Mouse (Mus musculus): ENCODE results near the gene Dclre1c. TPM values are rescaled to one million over a fixed set of nuclear protein-coding genes. Genes with fewer than 3 reads are reported as not detected.

Dclre1c gene
- total and polyA plus RNA-seq, 3 experiments: 6.0 to 9.6 (median 7.0) TPM

DNA sequence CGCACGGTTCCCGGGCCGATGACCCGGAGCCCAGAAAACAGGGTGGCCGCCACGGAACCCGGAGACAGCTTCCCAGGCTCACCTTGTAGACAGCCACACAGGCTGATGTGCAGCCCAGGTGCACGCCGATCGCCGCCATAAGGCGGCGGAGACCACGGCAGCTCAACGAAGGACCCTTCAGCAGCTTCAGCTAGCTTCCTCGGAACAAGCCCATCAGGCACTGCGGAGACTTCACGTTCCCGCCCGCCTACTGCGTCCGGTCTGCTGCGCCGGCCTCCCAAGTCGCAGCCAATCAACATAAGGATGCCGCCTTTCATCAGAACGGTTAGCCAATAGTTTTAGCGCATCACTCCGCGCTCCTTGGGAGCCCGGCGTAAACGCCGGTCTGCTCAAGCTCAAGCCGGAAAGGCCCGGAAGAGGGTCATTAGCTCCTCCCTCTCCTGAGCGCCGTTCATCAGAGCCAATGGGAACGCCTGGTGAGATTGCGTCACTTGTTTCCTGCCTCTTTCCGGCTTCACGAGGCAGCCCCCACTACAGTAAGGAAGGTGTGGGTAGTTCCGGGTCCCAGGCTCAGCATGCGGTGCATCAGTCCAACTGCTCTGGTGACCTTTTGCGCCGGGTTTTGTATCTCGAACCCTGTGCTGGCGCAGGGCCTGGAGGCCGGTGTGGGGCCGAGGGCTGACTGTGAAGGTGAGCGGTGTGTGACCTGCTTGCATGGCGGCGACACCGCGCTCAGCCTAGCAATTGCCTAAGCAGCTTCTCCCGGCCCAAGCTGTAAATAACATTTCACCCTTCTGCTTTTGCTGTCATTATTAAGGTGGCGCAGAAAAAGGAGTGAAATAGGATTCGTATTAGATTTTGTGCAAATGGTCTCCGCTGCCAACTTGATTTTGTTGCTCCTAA, 88.9 kb downstream of the Dclre1c start, which contains the start of the genes Gm45902, Hspa14 and Cdnf (continued):
- TF ChIP-seq SMC3 (IDR thresholded peaks at IDR 0.05; ENCODE audit: low read depth, low read length): no peak
- 0 out of 2 replicates have a peak, but pooled peaks have one; percentile 63 for TF ChIP-seq KAT2A (IDR thresholded peaks at IDR 0.05; ENCODE audit: insufficient replicate concordance, low read length)
- peak; percentile 86; the same call in 1 of the 2 replicates for TF ChIP-seq POLR2AphosphoS2 (IDR thresholded peaks at IDR 0.05; ENCODE audit: low read depth, low read length)
- TF ChIP-seq EP300 (IDR thresholded peaks at IDR 0.05; ENCODE audit: low read length): no peak
- TF ChIP-seq CHD2 (IDR thresholded peaks at IDR 0.05; ENCODE audit: low read length): peak; percentile 97
- TF ChIP-seq ZC3H11A (IDR thresholded peaks at IDR 0.05; ENCODE audit: low read depth, low read length): no peak
- no peak for TF ChIP-seq ZNF384 (IDR thresholded peaks at IDR 0.05; ENCODE audit: low read depth, low read length)
- peak; percentile 67 for TF ChIP-seq NRF1 (IDR thresholded peaks at IDR 0.05; ENCODE audit: low read depth, low read length)
- no peak for TF ChIP-seq JUN (IDR thresholded peaks at IDR 0.05; ENCODE audit: insufficient read depth, low read depth, low read length)
- peak; percentile 90; the same call in 1 of the 2 replicates for TF ChIP-seq E2F4 (IDR thresholded peaks at IDR 0.05; ENCODE audit: insufficient replicate concordance, low read depth, low read length)
- TF ChIP-seq BHLHE40 (IDR thresholded peaks at IDR 0.05; ENCODE audit: low read depth, low read length): peak; percentile 37; the same call in 1 of the 2 replicates
- TF ChIP-seq CHD1 (IDR thresholded peaks at IDR 0.05; ENCODE audit: low read depth, low read length): no peak
- no peak; the same call in 1 of the 2 replicates for TF ChIP-seq ETS1 (conservative IDR thresholded peaks at IDR 0.05; ENCODE audit: low read depth, low read length)
- no peak for TF ChIP-seq USF1 (IDR thresholded peaks at IDR 0.05; ENCODE audit: low read depth, low read length)
- peak; percentile 8; the same call in 1 of the 2 replicates for TF ChIP-seq IRF4 (IDR thresholded peaks at IDR 0.05; ENCODE audit: low read depth, low read length)
- peak; percentile 59 for TF ChIP-seq TCF12 (IDR thresholded peaks at IDR 0.05; ENCODE audit: low read depth, low read length)
- no peak for TF ChIP-seq ZKSCAN1 (IDR thresholded peaks at IDR 0.05; ENCODE audit: borderline replicate concordance, low read depth, low read length)

Other genes starting within 250 kb of the Dclre1c start
- gene Nmt2, start 139.9 kb upstream of the Dclre1c start, total RNA-seq (2012; rRNA removed): 10.0 and 11.6 TPM in 2 replicates
- gene Nmt2, start 139.9 kb upstream of the Dclre1c start, total RNA-seq (2014; rRNA removed): 15.8 and 15.9 TPM in 2 replicates
- gene Nmt2, start 139.9 kb upstream of the Dclre1c start, polyA plus RNA-seq (2012; ENCODE audit: insufficient read length, low read depth): 15.6 TPM in 2 replicates
- gene Rpp38, start 91.5 kb upstream of the Dclre1c start, total RNA-seq (2012; rRNA removed): 26.6 and 31.6 TPM in 2 replicates
- gene Rpp38, start 91.5 kb upstream of the Dclre1c start, total RNA-seq (2014; rRNA removed): 33.7 and 38.9 TPM in 2 replicates
- gene Rpp38, start 91.5 kb upstream of the Dclre1c start, polyA plus RNA-seq (2012; ENCODE audit: insufficient read length, low read depth): 25.4 and 27.8 TPM in 2 replicates
- 0.30 TPM in 1 of 2 replicates, not detected in the other for gene Acbd7, start 88.0 kb upstream of the Dclre1c start, total RNA-seq (2012; rRNA removed)
- not detected in 2 replicates for gene Acbd7, start 88.0 kb upstream of the Dclre1c start, total RNA-seq (2014; rRNA removed)
- not detected in 2 replicates for gene Acbd7, start 88.0 kb upstream of the Dclre1c start, polyA plus RNA-seq (2012; ENCODE audit: insufficient read length, low read depth)
- gene Olah, start 26.9 kb upstream of the Dclre1c start, total RNA-seq (2012; rRNA removed): not detected in 2 replicates
- gene Olah, start 26.9 kb upstream of the Dclre1c start, total RNA-seq (2014; rRNA removed): 0.39 TPM in 1 of 2 replicates, not detected in the other
- gene Olah, start 26.9 kb upstream of the Dclre1c start, polyA plus RNA-seq (2012; ENCODE audit: insufficient read length, low read depth): not detected in 2 replicates
- not detected in 2 replicates for gene Meig1, start 1.5 kb upstream of the Dclre1c start, total RNA-seq (2012; rRNA removed)
- not detected in 2 replicates for gene Meig1, start 1.5 kb upstream of the Dclre1c start, total RNA-seq (2014; rRNA removed)
- not detected in 2 replicates for gene Meig1, start 1.5 kb upstream of the Dclre1c start, polyA plus RNA-seq (2012; ENCODE audit: insufficient read length, low read depth)
- 9.6 and 10.9 TPM in 2 replicates for gene Suv39h2, start 50.9 kb downstream of the Dclre1c start, total RNA-seq (2012; rRNA removed)
- 17.3 and 21.0 TPM in 2 replicates for gene Suv39h2, start 50.9 kb downstream of the Dclre1c start, total RNA-seq (2014; rRNA removed)
- gene Suv39h2, start 50.9 kb downstream of the Dclre1c start, polyA plus RNA-seq (2012; ENCODE audit: insufficient read length, low read depth): 11.4 and 12.4 TPM in 2 replicates
- 3.8 and 4.9 TPM in 2 replicates for gene Gm45902, start 88.7 kb downstream of the Dclre1c start, total RNA-seq (2012; rRNA removed)
- 6.1 and 6.4 TPM in 2 replicates for gene Gm45902, start 88.7 kb downstream of the Dclre1c start, total RNA-seq (2014; rRNA removed)
- 4.9 TPM in 2 replicates for gene Gm45902, start 88.7 kb downstream of the Dclre1c start, polyA plus RNA-seq (2012; ENCODE audit: insufficient read length, low read depth)
- gene Hspa14, start 88.7 kb downstream of the Dclre1c start, total RNA-seq (2012; rRNA removed): 88.0 and 104 TPM in 2 replicates
- gene Hspa14, start 88.7 kb downstream of the Dclre1c start, total RNA-seq (2014; rRNA removed): 131 and 135 TPM in 2 replicates
- gene Hspa14, start 88.7 kb downstream of the Dclre1c start, polyA plus RNA-seq (2012; ENCODE audit: insufficient read length, low read depth): 87.4 and 92.4 TPM in 2 replicates
- 0.50 and 1.2 TPM in 2 replicates for gene Cdnf, start 88.9 kb downstream of the Dclre1c start, total RNA-seq (2012; rRNA removed)
- gene Cdnf, start 88.9 kb downstream of the Dclre1c start, total RNA-seq (2014; rRNA removed): 0.63 and 0.90 TPM in 2 replicates
- 0.59 and 0.63 TPM in 2 replicates for gene Cdnf, start 88.9 kb downstream of the Dclre1c start, polyA plus RNA-seq (2012; ENCODE audit: insufficient read length, low read depth)
- gene Fam107b, start 146.4 kb downstream of the Dclre1c start, total RNA-seq (2012; rRNA removed): 39.4 and 42.6 TPM in 2 replicates
- gene Fam107b, start 146.4 kb downstream of the Dclre1c start, total RNA-seq (2014; rRNA removed): 113 and 115 TPM in 2 replicates
- 71.7 and 93.4 TPM in 2 replicates for gene Fam107b, start 146.4 kb downstream of the Dclre1c start, polyA plus RNA-seq (2012; ENCODE audit: insufficient read length, low read depth)

Data from CH12.LX (cell line).